Mouse (Mus musculus) hindbrain, embryonic 16.5 days (tissue): ENCODE results near the gene Nrf1. TPM values are rescaled to one million over a fixed set of nuclear protein-coding genes. Genes with fewer than 3 reads are reported as not detected.
A peak's percentile ranks its signal among the peaks of the same experiment; 100 is the strongest.

Source experiments
- ATAC-seq: fragments of 200-750 bp; cut with Nextera tagmentation; 2 replicates; pipeline ENCODE4 v1.8.0; 2017; ENCODE audit warnings: moderate TSS enrichment, moderate library complexity
- H3K27ac ChIP-seq: fragments of 300-500 bp; sonication (generic); 2 replicates; pipeline ENCODE4 v1.5.1; 2014; ENCODE audit warnings: low read depth, mild to moderate bottlenecking, control low read depth, low read length, moderate library complexity
- H3K27me3 ChIP-seq: fragments of 300-500 bp; sonication (generic); replicated peaks from 2 replicates; pipeline ENCODE4 v1.6.1; 2014; ENCODE audit warnings: low read length; ENCODE audit not compliant: control insufficient read depth, insufficient read depth
- H3K36me3 ChIP-seq: fragments of 300-500 bp; sonication (generic); 2 replicates; pipeline ENCODE4 v1.6.1; 2014; ENCODE audit warnings: mild to moderate bottlenecking, low read length, moderate library complexity, mixed read lengths; ENCODE audit not compliant: control insufficient read depth, insufficient read depth
- H3K4me1 ChIP-seq: fragments of 300-500 bp; sonication (generic); 2 replicates; pipeline ENCODE4 v1.6.1; 2014; ENCODE audit warnings: low read depth, low read length; ENCODE audit not compliant: control insufficient read depth, insufficient read depth
- H3K4me2 ChIP-seq: fragments of 300-500 bp; sonication (generic); 2 replicates; pipeline ENCODE4 v1.6.1; 2014; ENCODE audit warnings: mild to moderate bottlenecking, low read length, control low read depth, moderate library complexity
- H3K4me3 ChIP-seq: fragments of 300-500 bp; sonication (generic); 2 replicates; pipeline ENCODE4 v1.5.1; 2014; ENCODE audit warnings: mild to moderate bottlenecking, low read length, control low read depth, moderate library complexity
- H3K9ac ChIP-seq: fragments of 300-500 bp; sonication (generic); 2 replicates; pipeline ENCODE4 v1.6.1; 2014; ENCODE audit warnings: low read depth, mild to moderate bottlenecking, control low read depth, low read length, moderate library complexity
- H3K9me3 ChIP-seq: fragments of 300-500 bp; sonication (generic); 2 replicates; pipeline ENCODE4 v1.6.1; 2014; ENCODE audit warnings: mild to moderate bottlenecking, low read length, moderate library complexity; ENCODE audit not compliant: control insufficient read depth
- WGBS: fragments of 180-500 bp; shearing (Covaris S2); extraction: QIAGEN DNeasy Blood & Tissue Kit; methylation state at CpG from one replicate; pipeline ENCODE4 v1.1.7; 2014; 5-methylcytosine and 5-hydroxymethylcytosine counted together
- polyA plus RNA-seq: library from polyadenylated mRNA; unstranded; fragments of >200 nt; fragmentation: Nextera tagmentation; extraction: Ambion mirVana; gene quantifications from 2 replicates; pipeline ENCODE4 v1.2.1, GENCODE M21; 2015

The Nrf1 gene
- polyA plus RNA-seq, 1 experiment from 2014 or later, result 28.4 TPM

GRCm38 (mm10) chr6:30021656-30022055 is 26.1 kb upstream of the Nrf1 start:
- Histone ChIP-seq H3K27me3 (no peaks in the 10 kb centered on the region), H3K4me2 (no peak overlapping the region)
- WGBS, result 69% methylated on average over 5 of the region's 5 CpGs

GRCm38 (mm10) chr6:30026799-30027198 is 21.0 kb upstream of the Nrf1 start:
- Histone ChIP-seq H3K9me3 (no peaks in the 10 kb centered on the region), H3K4me1 (no peaks in the 10 kb centered on the region), H3K27me3 (no peaks in the 10 kb centered on the region), H3K36me3 (no peaks in the 10 kb centered on the region), H3K27ac (no peak overlapping the region), H3K4me3 (no peak overlapping the region), H3K9ac (no peak overlapping the region), H3K4me2 (no peak overlapping the region)
- WGBS, result 67% methylated on average over 10 of the region's 10 CpGs
- ATAC-seq, result no peak

More at GRCm38 (mm10) chr6:30021656-30022055, 26.1 kb upstream of the Nrf1 start:
- no peak overlapping the region for H3K27ac ChIP-seq
- no peak overlapping the region for H3K9ac ChIP-seq
- no peak overlapping the region for H3K4me3 ChIP-seq
- ATAC-seq, result no peak
- H3K4me1 ChIP-seq, result no peaks in the 10 kb centered on the region
- H3K9me3 ChIP-seq, result no peaks in the 10 kb centered on the region
- H3K36me3 ChIP-seq, result no peaks in the 10 kb centered on the region

- ATAC-seq, result no peak
- H3K4me3 ChIP-seq, result no peak overlapping the region
- H3K9me3 ChIP-seq, result no peaks in the 10 kb centered on the region
- no peak overlapping the region for H3K4me2 ChIP-seq
- no peaks in the 10 kb centered on the region for H3K4me1 ChIP-seq
- no peaks in the 10 kb centered on the region for H3K27me3 ChIP-seq
- WGBS, result 81% methylated on average over 4 of the region's 4 CpGs
- H3K9ac ChIP-seq, result no peak overlapping the region
- no peak overlapping the region for H3K27ac ChIP-seq
- H3K36me3 ChIP-seq, result no peaks in the 10 kb centered on the region
Measured at GRCm38 (mm10) chr6:30028358-30028757, 19.4 kb upstream of the Nrf1 start.

- Histone ChIP-seq H3K9me3 (no peaks in the 10 kb centered on the region), H3K4me3 (no peak overlapping the region), H3K27ac (no peak overlapping the region), H3K27me3 (no peaks in the 10 kb centered on the region), H3K9ac (no peak overlapping the region), H3K4me1 (no peaks in the 10 kb centered on the region), H3K4me2 (no peak overlapping the region), H3K36me3 (no peaks in the 10 kb centered on the region)
- WGBS, result 90% methylated on average over 4 of the region's 4 CpGs
- no peak for ATAC-seq
Measured at GRCm38 (mm10) chr6:30035112-30035511, 12.7 kb upstream of the Nrf1 start.

GRCm38 (mm10) chr6:30041498-30041897 is 6.3 kb upstream of the Nrf1 start:
- Histone ChIP-seq H3K4me2 (no peak overlapping the region), H3K27ac (no peak overlapping the region), H3K4me3 (no peak overlapping the region), H3K4me1 (no peaks in the 10 kb centered on the region), H3K36me3 (no peaks in the 10 kb centered on the region), H3K9me3 (no peaks in the 10 kb centered on the region), H3K27me3 (no peaks in the 10 kb centered on the region), H3K9ac (no peak overlapping the region)
- no peak for ATAC-seq
- WGBS, result 50% methylated on average over 1 of the region's 1 CpGs

GRCm38 (mm10) chr6:30042483-30042882 is 5.3 kb upstream of the Nrf1 start:
- WGBS, result 59% methylated on average over 3 of the region's 3 CpGs
- Histone ChIP-seq H3K27ac (no peak overlapping the region), H3K4me1 (0 out of 2 replicates have a peak, but pooled peaks cover 3% of the 10 kb centered on the region), H3K27me3 (no peaks in the 10 kb centered on the region), H3K9me3 (no peaks in the 10 kb centered on the region), H3K9ac (no peak overlapping the region), H3K36me3 (no peaks in the 10 kb centered on the region), H3K4me3 (no peak overlapping the region), H3K4me2 (no peak overlapping the region)
- no peak for ATAC-seq

- H3K27me3 ChIP-seq, result no peaks in the 10 kb centered on the region
- ATAC-seq, result no peak
- no peaks in the 10 kb centered on the region for H3K9me3 ChIP-seq
- H3K4me2 ChIP-seq, result peak overlapping the region; percentile 89
- H3K4me3 ChIP-seq, result peak overlapping the region; percentile 98
- peaks cover 23% of the 10 kb centered on the region for H3K4me1 ChIP-seq
- H3K9ac ChIP-seq, result peak overlapping the region; percentile 100
- WGBS, result 0% methylated on average over 11 of the region's 45 CpGs
- H3K36me3 ChIP-seq, result no peaks in the 10 kb centered on the region
- peak overlapping the region; percentile 100 for H3K27ac ChIP-seq
Measured at GRCm38 (mm10) chr6:30048163-30048500, 344 bp downstream of the Nrf1 start.

GRCm38 (mm10) chr6:30048501-30049353 is 939 bp downstream of the Nrf1 start:
- peak overlapping the region; percentile 100 for H3K9ac ChIP-seq
- H3K27ac ChIP-seq, result peak overlapping the region; percentile 100
- H3K27me3 ChIP-seq, result no peaks in the 10 kb centered on the region
- peak overlapping the region; percentile 89 for H3K4me2 ChIP-seq
- peak; percentile 1; the same call in 1 of the 2 replicates for ATAC-seq
- H3K4me1 ChIP-seq, result peaks cover 23% of the 10 kb centered on the region
- H3K36me3 ChIP-seq, result no peaks in the 10 kb centered on the region
- H3K4me3 ChIP-seq, result peak overlapping the region; percentile 98
- under 1% methylated on average over 44 of the region's 54 CpGs for WGBS
- no peaks in the 10 kb centered on the region for H3K9me3 ChIP-seq

- Histone ChIP-seq H3K27ac (0 out of 2 replicates have a peak overlapping the region, but pooled peaks have one; percentile 1), H3K9me3 (no peaks in the 10 kb centered on the region), H3K9ac (no peak overlapping the region), H3K4me1 (peaks cover 20% of the 10 kb centered on the region), H3K4me3 (no peak overlapping the region), H3K36me3 (no peaks in the 10 kb centered on the region), H3K4me2 (no peak overlapping the region), H3K27me3 (no peaks in the 10 kb centered on the region)
- no peak for ATAC-seq
- 68% methylated on average over 1 of the region's 1 CpGs for WGBS
Measured at GRCm38 (mm10) chr6:30053116-30053515, 5.3 kb downstream of the Nrf1 start.
